Mouse (Mus musculus) ES-Bruce4 (cell line): ENCODE measurements around the gene Cfap299.

Experiments
- CTCF ChIP-seq: IDR thresholded peaks from one replicate; pipeline ENCODE4 v1.8.1; 2011; ENCODE audit warnings: low read depth, low read length
- EP300 ChIP-seq: IDR thresholded peaks from 2 replicates; pipeline ENCODE4 v1.6.1; 2011; ENCODE audit warnings: low read depth, low read length; ENCODE audit not compliant: insufficient read depth
- POLR2A ChIP-seq: IDR thresholded peaks from one replicate; pipeline ENCODE4 v1.8.1; 2011; ENCODE audit warnings: low read length; ENCODE audit not compliant: insufficient read depth

GRCm38 (mm10) chr5:98470052-98470451, 140.9 kb downstream of the Cfap299 start:
- TF ChIP-seq POLR2A (no peak), CTCF (no peak), EP300 (no peak)
